Mouse (Mus musculus) E14TG2a.4 (cell line): ENCODE measurements around the gene Swi5.
"Not testable (repeated sequence)": the region's sequence is repeated elsewhere in the genome, so short reads cannot be mapped to it uniquely, and the experiment has no call there.

ENCODE experiments used
- H3K27me3 ChIP-seq: 2 replicates; pipeline ENCODE4 v1.6.1; 2014; ENCODE audit warnings: low read length, control low read depth; ENCODE audit not compliant: insufficient read depth
- H3K36me3 ChIP-seq: 2 replicates; pipeline ENCODE4 v1.6.1; 2014; ENCODE audit warnings: low read length, control low read depth; ENCODE audit not compliant: insufficient read depth
- H3K4me1 ChIP-seq: replicated peaks from 2 replicates; pipeline ENCODE4 v1.6.1; 2014; ENCODE audit warnings: low read depth, low read length, control low read depth
- H3K4me3 ChIP-seq: replicated peaks from 2 replicates; pipeline ENCODE4 v1.5.1; 2014; ENCODE audit warnings: mild to moderate bottlenecking, low read length
- H3K9me3 ChIP-seq: 2 replicates; pipeline ENCODE4 v1.6.1; 2014; ENCODE audit warnings: low read length, control low read depth
- CTCF ChIP-seq: conservative IDR thresholded peaks from 2 replicates; pipeline ENCODE4 v1.5.1; 2014; ENCODE audit warnings: low read length
- NANOG ChIP-seq: IDR thresholded peaks from 2 replicates; pipeline ENCODE4 v1.6.1; 2014; ENCODE audit warnings: borderline replicate concordance, low read length, mixed read lengths
- POU5F1 ChIP-seq: IDR thresholded peaks from 2 replicates; pipeline ENCODE4 v1.6.1; 2014; ENCODE audit warnings: low read length, borderline replicate concordance

The Swi5 gene

GRCm38 (mm10) chr2:32307247-32307798, 19.4 kb upstream of the Swi5 start:
- Histone ChIP-seq H3K9me3 (no peaks in the 10 kb centered on the region), H3K27me3 (peaks cover 14% of the 10 kb centered on the region), H3K36me3 (peaks cover 85% of the 10 kb centered on the region), H3K4me1 (peaks cover 64% of the 10 kb centered on the region), H3K4me3 (no peak overlapping the region)
- TF ChIP-seq POU5F1 = no peak
- no peak for TF ChIP-seq CTCF
- TF ChIP-seq NANOG = no peak

GRCm38 (mm10) chr2:32306176-32306575, 18.3 kb upstream of the Swi5 start:
- Histone ChIP-seq H3K4me3 (no peak overlapping the region), H3K27me3 (peaks cover 7% of the 10 kb centered on the region), H3K36me3 (peaks cover 96% of the 10 kb centered on the region), H3K9me3 (no peaks in the 10 kb centered on the region), H3K4me1 (peaks cover 62% of the 10 kb centered on the region)
- TF ChIP-seq NANOG (no peak), POU5F1 (no peak), CTCF (no peak)

GRCm38 (mm10) chr2:32305668-32306067, 17.8 kb upstream of the Swi5 start:
- no peaks in the 10 kb centered on the region for H3K9me3 ChIP-seq
- H3K36me3 ChIP-seq = peaks cover 99% of the 10 kb centered on the region
- TF ChIP-seq NANOG (no peak), CTCF (no peak), POU5F1 (no peak)
- H3K4me3 ChIP-seq = no peak overlapping the region
- H3K27me3 ChIP-seq = peaks cover 3% of the 10 kb centered on the region; the same call in 1 of the 2 replicates
- peaks cover 59% of the 10 kb centered on the region for H3K4me1 ChIP-seq

DNA sequence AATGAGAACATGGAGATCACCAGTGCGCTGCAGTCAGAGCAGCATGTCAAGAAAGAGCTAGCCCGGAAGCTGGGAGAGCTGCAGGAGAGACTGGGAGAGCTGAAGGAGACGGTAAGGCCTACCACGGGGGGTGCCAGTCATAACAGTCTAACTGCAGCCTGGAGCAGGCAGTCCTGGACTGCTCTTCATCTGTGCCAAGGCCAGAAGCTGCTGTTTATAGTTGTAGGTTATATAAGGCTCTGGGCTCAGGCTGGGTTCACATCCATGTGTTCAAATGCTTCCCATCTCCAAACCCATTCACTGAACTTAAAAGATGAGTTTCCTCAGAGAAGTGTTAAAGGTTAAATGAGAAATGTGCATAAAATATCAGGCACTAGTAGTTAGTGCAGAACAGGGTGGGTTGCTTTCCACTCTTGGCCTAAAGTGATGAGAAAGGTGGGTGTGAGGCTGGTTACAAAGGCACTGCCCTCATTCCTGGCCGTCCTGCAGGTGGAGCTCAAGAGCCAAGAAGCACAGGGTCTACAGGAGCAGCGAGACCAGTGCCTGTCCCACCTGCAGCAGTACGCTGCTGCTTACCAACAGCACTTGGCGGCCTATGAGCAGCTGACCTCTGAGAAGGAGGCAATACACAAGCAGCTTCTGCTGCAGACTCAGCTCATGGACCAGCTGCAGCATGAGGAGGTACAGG, 16.4 kb upstream of the Swi5 start:
- no peak overlapping the region for H3K4me3 ChIP-seq
- H3K27me3 ChIP-seq = no peaks in the 10 kb centered on the region
- no peaks in the 10 kb centered on the region for H3K9me3 ChIP-seq
- peaks cover 57% of the 10 kb centered on the region for H3K4me1 ChIP-seq
- H3K36me3 ChIP-seq = peaks cover 99% of the 10 kb centered on the region
- no peak for TF ChIP-seq NANOG
- TF ChIP-seq CTCF = peak; percentile 69
- no peak for TF ChIP-seq POU5F1

GRCm38 (mm10) chr2:32302952-32303351, 15.1 kb upstream of the Swi5 start:
- peaks cover 100% of the 10 kb centered on the region for H3K36me3 ChIP-seq
- H3K27me3 ChIP-seq = no peaks in the 10 kb centered on the region
- H3K9me3 ChIP-seq = no peaks in the 10 kb centered on the region
- TF ChIP-seq NANOG (no peak), CTCF (peak; percentile 37)
- peaks cover 64% of the 10 kb centered on the region for H3K4me1 ChIP-seq
- no peak overlapping the region for H3K4me3 ChIP-seq

DNA sequence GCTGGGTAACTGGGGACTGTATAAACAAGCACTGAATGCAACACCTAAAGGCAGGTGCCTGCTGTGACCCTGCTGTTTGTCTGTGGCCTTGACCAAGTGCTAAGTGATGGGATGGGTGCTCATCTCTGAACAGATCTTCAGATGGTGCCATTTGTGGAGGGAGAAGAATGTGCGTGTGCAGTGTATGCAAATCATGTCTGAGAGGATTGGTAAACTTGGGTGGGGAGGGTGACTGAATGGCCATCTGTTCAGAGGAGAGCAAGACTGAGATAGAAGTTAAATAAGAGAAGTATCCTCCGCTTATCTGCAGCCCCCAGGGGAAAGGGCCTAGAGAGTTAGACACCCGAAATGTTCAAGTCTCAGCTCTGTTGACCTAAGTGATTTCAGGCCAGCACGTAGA, 11.6 kb upstream of the Swi5 start:
- H3K4me1 ChIP-seq = peaks cover 34% of the 10 kb centered on the region
- no peak overlapping the region for H3K4me3 ChIP-seq
- peaks cover 94% of the 10 kb centered on the region for H3K36me3 ChIP-seq
- no peaks in the 10 kb centered on the region for H3K9me3 ChIP-seq
- TF ChIP-seq CTCF (no peak), NANOG (no peak), POU5F1 (no peak)
- no peaks in the 10 kb centered on the region for H3K27me3 ChIP-seq

- H3K9me3 ChIP-seq, H3K27me3 ChIP-seq, H3K4me3 ChIP-seq: not testable (repeated sequence)
- Histone ChIP-seq H3K36me3 (peaks cover 88% of the 10 kb centered on the region), H3K4me1 (peaks cover 15% of the 10 kb centered on the region)
Measured at GRCm38 (mm10) chr2:32295842-32296241, 8.0 kb upstream of the Swi5 start.

GRCm38 (mm10) chr2:32295285-32295684, 7.4 kb upstream of the Swi5 start:
- TF ChIP-seq POU5F1 = no peak
- no peak for TF ChIP-seq NANOG
- no peak for TF ChIP-seq CTCF
- Histone ChIP-seq H3K9me3 (no peaks in the 10 kb centered on the region), H3K4me3 (no peak overlapping the region), H3K4me1 (peaks cover 15% of the 10 kb centered on the region), H3K36me3 (peaks cover 87% of the 10 kb centered on the region), H3K27me3 (no peaks in the 10 kb centered on the region)

- Histone ChIP-seq H3K36me3 (peaks cover 79% of the 10 kb centered on the region), H3K27me3 (no peaks in the 10 kb centered on the region), H3K4me1 (peaks cover 14% of the 10 kb centered on the region), H3K4me3 (no peak overlapping the region), H3K9me3 (no peaks in the 10 kb centered on the region)
- TF ChIP-seq CTCF (no peak), POU5F1 (no peak), NANOG (no peak)
Measured at GRCm38 (mm10) chr2:32294348-32294747, 6.5 kb upstream of the Swi5 start.
